Mouse (Mus musculus): ENCODE data around the gene Nampt. TPM values are rescaled to one million over a fixed set of nuclear protein-coding genes. Genes with fewer than 3 reads are reported as not detected.

Nampt gene
- polyA plus RNA-seq, 3 experiments from 2014 or later: 31.6 to 32.8 (median 32.4) TPM

Other genes starting within 250 kb of the Nampt start
- 100 to 1,000 TPM in 2 of 3 experiments, 10 to 100 TPM in 1; 64.6 to 105 (median 104) TPM for gene Sypl, start 134.3 kb downstream of the Nampt start, polyA plus RNA-seq (2017; shearing (Covaris generic))